ENCODE assay signal across 16 mouse cellular contexts in genomic region chr3:145440993-145441392, GRCm38 (mm10).
"Had no signal": no experiment of that assay in that cellular context is flagged by ENCODE, and none has a peak within 500 bp of the region (broad histone marks: within the 10 kb centered on the region; RNA-seq: fewer than 3 reads in every experiment).

No protein-coding gene starts in this region.

- H3K9ac ChIP-seq: neural tube, embryonic 13.5 days; neural tube, embryonic 15.5 days; stomach, embryonic 15.5 days had no signal

- H3K9me3 ChIP-seq: neural tube, embryonic 13.5 days; neural tube, embryonic 15.5 days; stomach, embryonic 15.5 days had no signal

- H3K4me1 ChIP-seq: neural tube, embryonic 13.5 days; neural tube, embryonic 15.5 days; stomach, embryonic 15.5 days had no signal

- H3K4me3 ChIP-seq: neural tube, embryonic 13.5 days; neural tube, embryonic 15.5 days; stomach, embryonic 15.5 days had no signal

- H3K4me2 ChIP-seq: neural tube, embryonic 13.5 days; neural tube, embryonic 15.5 days; stomach, embryonic 15.5 days had no signal

- H3K27ac ChIP-seq: neural tube, embryonic 13.5 days; neural tube, embryonic 15.5 days; stomach, embryonic 15.5 days; stomach, postnatal 0 days had no signal

- H3K36me3 ChIP-seq: neural tube, embryonic 13.5 days; neural tube, embryonic 15.5 days; stomach, embryonic 15.5 days had no signal

- H3K27me3 ChIP-seq: neural tube, embryonic 13.5 days; neural tube, embryonic 15.5 days; stomach, embryonic 15.5 days had no signal

- DNase-seq: retina, postnatal 1 day; right cerebral cortex, adult 18-20 months; right cerebral cortex, postnatal 14 days; right cerebral cortex, postnatal 25 days; right cerebral cortex, postnatal 4 days; spleen, adult 18-20 months; thymus, adult 18-20 months; thymus, adult 2 months; thymus, postnatal 14 days; thymus, postnatal 25 days; thymus, postnatal 36 days; thymus, postnatal 4 days had no signal
